Mouse (Mus musculus) cerebellum, adult 2 months (tissue): ENCODE data around the gene Zscan2.

Experiments used
- CTCF ChIP-seq: fragments of 200-500 bp; IDR thresholded peaks from 2 replicates; pipeline ENCODE4 v1.5.1; 2011; ENCODE audit warnings: low read depth, mild to moderate bottlenecking, control low read depth, low read length, moderate library complexity, borderline replicate concordance; ENCODE audit not compliant: insufficient read depth
- POLR2A ChIP-seq: fragments of 200-500 bp; IDR thresholded peaks from 2 replicates; pipeline ENCODE4 v1.6.1; 2011; ENCODE audit warnings: low read length, control low read depth, borderline replicate concordance; ENCODE audit not compliant: insufficient read depth

- TF ChIP-seq CTCF (no peak), POLR2A (no peak)
Measured at GRCm38 (mm10) chr7:80840241-80840640, 20.5 kb upstream of the Zscan2 start.
